Mouse (Mus musculus): ENCODE measurements around the gene Trim65.
A peak's percentile ranks its signal among the peaks of the same experiment; 100 is the strongest.

The Trim65 gene

GRCm38 (mm10) chr11:116088741-116089394, 42.1 kb downstream of the Trim65 start:
- DNase-seq (ENCODE audit: low read depth, low spot score): no peak

GRCm38 (mm10) chr11:116088188-116088587, 42.7 kb downstream of the Trim65 start:
- no peak for DNase-seq (ENCODE audit: low read depth, low spot score)

GRCm38 (mm10) chr11:116087194-116088130, 43.5 kb downstream of the Trim65 start:
- DNase-seq (ENCODE audit: low read depth, low spot score): peak; percentile 92

- DNase-seq (ENCODE audit: low read depth, low spot score): peak; percentile 99
Observed at GRCm38 (mm10) chr11:116086258-116087193, 44.4 kb downstream of the Trim65 start, which contains the start of gene Wbp2. Gene Wbp2 (minus strand): TSS chr11:116086995.

- DNase-seq (ENCODE audit: low read depth, low spot score): no peak
Observed at GRCm38 (mm10) chr11:116084166-116084565, 46.8 kb downstream of the Trim65 start.

GRCm38 (mm10) chr11:116083096-116083672, 47.7 kb downstream of the Trim65 start:
- no peak for DNase-seq (ENCODE audit: low read depth, low spot score)

GRCm38 (mm10) chr11:116081081-116081480, 49.8 kb downstream of the Trim65 start:
- DNase-seq (ENCODE audit: low read depth, low spot score): peak; percentile 87

GRCm38 (mm10) chr11:116079511-116079910, 51.4 kb downstream of the Trim65 start:
- no peak for DNase-seq (ENCODE audit: low read depth, low spot score)

- no peak for DNase-seq (ENCODE audit: low read depth, low spot score)
Observed at GRCm38 (mm10) chr11:116078676-116079320, 52.1 kb downstream of the Trim65 start.

GRCm38 (mm10) chr11:116078221-116078620, 52.7 kb downstream of the Trim65 start:
- DNase-seq (ENCODE audit: low read depth, low spot score): peak; percentile 90

- peak; percentile 66 for DNase-seq (ENCODE audit: low read depth, low spot score)
Observed at GRCm38 (mm10) chr11:116077446-116078204, 53.3 kb downstream of the Trim65 start, which contains the start of gene Unc13d. Gene Unc13d (minus strand): TSS chr11:116077961.

- peak; percentile 71 for DNase-seq (ENCODE audit: low read depth, low spot score)
Observed at GRCm38 (mm10) chr11:116076836-116077235, 54.1 kb downstream of the Trim65 start.

- no peak for DNase-seq (ENCODE audit: low read depth, low spot score)
Observed at GRCm38 (mm10) chr11:116076266-116076540, 54.7 kb downstream of the Trim65 start.

GRCm38 (mm10) chr11:116075539-116076265, 55.2 kb downstream of the Trim65 start:
- no peak for DNase-seq (ENCODE audit: low read depth, low spot score)

- DNase-seq (ENCODE audit: low read depth, low spot score): no peak
Observed at GRCm38 (mm10) chr11:116074436-116074991, 56.4 kb downstream of the Trim65 start.

GRCm38 (mm10) chr11:116072608-116073007, 58.3 kb downstream of the Trim65 start:
- no peak for DNase-seq (ENCODE audit: low read depth, low spot score)
